Mouse (Mus musculus): ENCODE data around the gene Ccdc182.

Gene Ccdc182

GRCm38 (mm10) chr11:88293631-88294393 lies at the start of gene Ccdc182:
Ccdc182 (plus strand) TSS chr11:88294058.
- no peak for DNase-seq (ENCODE audit: low spot score)

- no peak for DNase-seq (ENCODE audit: low spot score)
Measured at GRCm38 (mm10) chr11:88245581-88246170, 48.2 kb upstream of the Ccdc182 start.

- no peak for DNase-seq (ENCODE audit: low spot score)
Measured at GRCm38 (mm10) chr11:88248636-88249035, 45.2 kb upstream of the Ccdc182 start.

GRCm38 (mm10) chr11:88250568-88250967 lies 43.3 kb upstream of the Ccdc182 start:
- no peak for DNase-seq (ENCODE audit: low spot score)

GRCm38 (mm10) chr11:88251295-88251694 lies 42.6 kb upstream of the Ccdc182 start:
- DNase-seq (ENCODE audit: low spot score), result no peak

GRCm38 (mm10) chr11:88251972-88252766 lies 41.7 kb upstream of the Ccdc182 start:
- peak; percentile 86 for DNase-seq (ENCODE audit: low spot score)

GRCm38 (mm10) chr11:88252767-88253513 lies 40.9 kb upstream of the Ccdc182 start:
- DNase-seq (ENCODE audit: low spot score), result no peak

GRCm38 (mm10) chr11:88253514-88254167 lies 40.2 kb upstream of the Ccdc182 start:
- DNase-seq (ENCODE audit: low spot score), result no peak

- no peak for DNase-seq (ENCODE audit: low spot score)
Measured at GRCm38 (mm10) chr11:88257700-88258099, 36.2 kb upstream of the Ccdc182 start.

GRCm38 (mm10) chr11:88258212-88258611 lies 35.6 kb upstream of the Ccdc182 start:
- no peak for DNase-seq (ENCODE audit: low spot score)

- DNase-seq (ENCODE audit: low spot score), result peak; percentile 30
Measured at GRCm38 (mm10) chr11:88260463-88260862, 33.4 kb upstream of the Ccdc182 start.

GRCm38 (mm10) chr11:88264889-88265288 lies 29.0 kb upstream of the Ccdc182 start:
- DNase-seq (ENCODE audit: low spot score), result no peak

GRCm38 (mm10) chr11:88266311-88266710 lies 27.5 kb upstream of the Ccdc182 start:
- DNase-seq (ENCODE audit: low spot score), result no peak

- no peak for DNase-seq (ENCODE audit: low spot score)
Measured at GRCm38 (mm10) chr11:88271870-88272269, 22.0 kb upstream of the Ccdc182 start.

- no peak for DNase-seq (ENCODE audit: low spot score)
Measured at GRCm38 (mm10) chr11:88274111-88274879, 19.6 kb upstream of the Ccdc182 start.

- no peak for DNase-seq (ENCODE audit: low spot score)
Measured at GRCm38 (mm10) chr11:88274901-88275498, 18.9 kb upstream of the Ccdc182 start.

GRCm38 (mm10) chr11:88275949-88276348 lies 17.9 kb upstream of the Ccdc182 start:
- no peak for DNase-seq (ENCODE audit: low spot score)

- DNase-seq (ENCODE audit: low spot score), result no peak
Measured at GRCm38 (mm10) chr11:88276534-88277308, 17.1 kb upstream of the Ccdc182 start.

GRCm38 (mm10) chr11:88279006-88279405 lies 14.9 kb upstream of the Ccdc182 start:
- DNase-seq (ENCODE audit: low spot score), result no peak

GRCm38 (mm10) chr11:88280426-88280836 lies 13.4 kb upstream of the Ccdc182 start:
- DNase-seq (ENCODE audit: low spot score), result no peak

Data from ovary, postnatal 36 days (tissue).